Mouse (Mus musculus): ENCODE results near the gene Pdgfa. TPM values are rescaled to one million over a fixed set of nuclear protein-coding genes. Genes with fewer than 3 reads are reported as not detected.

The Pdgfa gene
- polyA plus RNA-seq, 1 experiment = 56.4 TPM

DNA sequence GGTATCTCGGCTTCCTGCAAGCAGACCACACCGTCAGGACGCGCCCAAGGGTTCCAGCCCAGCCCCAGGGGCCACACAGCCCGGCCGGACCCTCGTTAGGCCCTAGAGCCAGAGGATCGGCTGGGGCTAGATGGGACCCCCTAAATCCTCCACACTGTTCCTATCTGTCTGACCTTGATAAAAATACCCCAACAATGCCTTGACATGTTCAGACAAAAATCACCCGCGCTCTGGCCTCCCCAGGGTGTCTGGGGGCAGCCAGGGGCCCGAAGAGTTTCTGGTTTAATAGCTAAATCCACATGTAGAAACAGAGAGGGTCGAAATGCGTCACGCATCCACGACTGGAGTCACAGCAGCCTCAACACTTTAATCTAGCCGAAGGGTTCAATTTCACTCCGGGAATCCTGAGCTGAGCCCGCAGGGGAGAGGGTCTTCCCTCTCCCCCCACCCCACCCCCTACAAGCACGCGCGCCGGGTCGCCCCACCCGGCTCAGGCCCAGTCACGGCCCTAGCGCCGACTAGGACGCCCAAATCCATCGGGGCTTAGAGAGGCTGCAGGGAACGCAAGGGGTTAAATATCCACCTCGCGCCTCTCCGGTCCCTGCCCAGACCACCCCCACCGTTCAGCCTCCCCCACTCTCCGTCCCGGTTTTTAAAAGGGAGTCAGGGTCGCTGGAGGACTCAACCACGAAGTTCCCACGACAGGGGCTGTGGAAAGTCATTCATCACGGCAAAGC lies 3.6 kb downstream of the Pdgfa start:
- Histone ChIP-seq H3K4me3 (ENCODE audit: insufficient read depth, poor library complexity, severe bottlenecking) (peak overlapping the region; percentile 57), H3ac (ENCODE audit: control insufficient read depth, insufficient read length, low read depth) (peak overlapping the region; percentile 43), H3K79me3 (ENCODE audit: low read depth) (peaks cover 51% of the 10 kb centered on the region), H3K36me3 (ENCODE audit: control insufficient read depth, insufficient read depth) (peaks cover 19% of the 10 kb centered on the region), H3K79me2 (ENCODE audit: control insufficient read depth, insufficient read depth) (peaks cover 68% of the 10 kb centered on the region), H3K27me3 (ENCODE audit: control insufficient read depth, insufficient read depth, insufficient read length) (no peaks in the 10 kb centered on the region)
- TF ChIP-seq CEBPB (IDR thresholded peaks at IDR 0.05; ENCODE audit: low read depth) (no peak), CTCF (IDR thresholded peaks at IDR 0.05; ENCODE audit: control insufficient read depth, insufficient read depth, insufficient read length) (no peak), MAX (IDR thresholded peaks at IDR 0.05) (no peak), MYOG (IDR thresholded peaks at IDR 0.05; ENCODE audit: control insufficient read depth, extremely low read depth, insufficient read length) (no peak)

DNA sequence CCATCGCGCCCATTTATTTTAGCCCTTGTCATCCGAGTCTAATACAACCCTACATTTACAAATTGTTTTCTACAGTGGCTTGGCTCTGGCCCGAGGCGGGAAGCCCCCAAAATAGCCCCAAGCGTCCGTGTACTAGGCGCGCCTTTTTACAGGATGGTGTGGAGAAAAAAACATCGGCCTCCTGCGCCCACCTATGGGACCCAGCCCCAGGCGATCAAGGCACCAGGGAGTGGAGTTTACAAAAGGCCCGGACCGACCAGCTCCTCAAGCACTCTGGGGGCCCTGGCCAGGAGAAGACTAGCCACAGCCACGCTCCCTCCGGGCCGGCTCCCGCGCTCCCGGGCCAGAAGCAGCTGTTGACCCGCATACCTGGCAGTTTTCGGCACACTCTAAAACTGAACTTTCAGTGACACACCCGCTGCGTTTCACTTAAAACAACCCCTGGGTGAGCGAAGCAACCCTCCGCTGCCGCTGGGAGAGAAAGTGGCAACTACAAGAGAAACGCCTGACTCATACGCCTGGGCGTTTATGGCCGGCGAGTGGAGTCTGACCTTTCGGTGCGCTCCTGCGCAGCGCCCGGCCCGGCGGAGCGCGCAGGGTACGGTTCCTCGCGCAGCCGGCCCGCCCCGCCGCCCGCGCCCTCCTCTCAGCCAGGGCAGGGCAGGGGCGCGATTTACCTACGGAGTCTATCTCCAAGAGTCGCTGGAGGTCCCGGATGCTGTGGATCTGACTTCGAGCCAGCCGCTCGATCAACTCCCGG lies 4.4 kb downstream of the Pdgfa start:
- H3K27me3 ChIP-seq (ENCODE audit: control insufficient read depth, insufficient read depth, insufficient read length) = no peaks in the 10 kb centered on the region
- H3K4me3 ChIP-seq (ENCODE audit: insufficient read depth, poor library complexity, severe bottlenecking) = peak overlapping the region; percentile 57

DNA sequence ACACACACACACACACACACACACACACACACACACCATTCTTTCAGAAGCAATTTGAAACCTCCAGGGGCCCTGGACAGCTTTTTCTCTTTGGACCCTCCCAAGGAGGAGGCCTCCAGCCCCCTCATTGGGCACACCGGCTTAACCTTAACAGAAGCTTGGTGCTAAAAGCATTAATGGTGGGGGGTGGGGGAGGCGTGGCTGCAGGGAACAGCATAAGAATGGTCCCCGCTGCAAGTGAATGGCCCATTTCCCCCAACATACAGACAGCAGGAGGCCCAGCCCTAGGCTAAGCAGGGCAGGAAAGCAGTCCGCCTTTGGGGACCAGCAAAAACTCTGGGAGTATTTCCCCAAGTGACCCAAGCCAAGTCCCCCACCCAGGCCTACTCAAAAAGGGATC lies 5.4 kb downstream of the Pdgfa start:
- Histone ChIP-seq H3K4me3 (ENCODE audit: insufficient read depth, poor library complexity, severe bottlenecking) (no peak overlapping the region), H3ac (ENCODE audit: control insufficient read depth, insufficient read length, low read depth) (no peak overlapping the region), H3K36me3 (ENCODE audit: control insufficient read depth, insufficient read depth) (peaks cover 37% of the 10 kb centered on the region), H3K27me3 (ENCODE audit: control insufficient read depth, insufficient read depth, insufficient read length) (no peaks in the 10 kb centered on the region), H3K79me3 (ENCODE audit: low read depth) (peaks cover 58% of the 10 kb centered on the region), H3K79me2 (ENCODE audit: control insufficient read depth, insufficient read depth) (peaks cover 83% of the 10 kb centered on the region)
- no peak for TF ChIP-seq CEBPB (IDR thresholded peaks at IDR 0.05; ENCODE audit: low read depth)
- TF ChIP-seq USF1 (IDR thresholded peaks at IDR 0.05; ENCODE audit: low read depth) = no peak
- TF ChIP-seq MAX (IDR thresholded peaks at IDR 0.05) = no peak
- TF ChIP-seq CTCF (IDR thresholded peaks at IDR 0.05; ENCODE audit: control insufficient read depth, insufficient read depth, insufficient read length) = no peak
- TF ChIP-seq FOSL1 (IDR thresholded peaks at IDR 0.05; ENCODE audit: insufficient read depth, low read length, poor library complexity, severe bottlenecking) = no peak
- no peak for TF ChIP-seq MYOD1 (IDR thresholded peaks at IDR 0.05; ENCODE audit: control insufficient read depth, insufficient read length, low read depth)
- no peak for TF ChIP-seq MYOG (IDR thresholded peaks at IDR 0.05; ENCODE audit: control insufficient read depth, extremely low read depth, insufficient read length)

More for the DNA sequence above, 4.4 kb downstream of the Pdgfa start:
- peaks cover 27% of the 10 kb centered on the region for H3K36me3 ChIP-seq (ENCODE audit: control insufficient read depth, insufficient read depth)
- peaks cover 76% of the 10 kb centered on the region for H3K79me2 ChIP-seq (ENCODE audit: control insufficient read depth, insufficient read depth)
- peak overlapping the region; percentile 43 for H3ac ChIP-seq (ENCODE audit: control insufficient read depth, insufficient read length, low read depth)
- no peak for TF ChIP-seq MYOD1 (IDR thresholded peaks at IDR 0.05; ENCODE audit: control insufficient read depth, insufficient read length, low read depth)
- TF ChIP-seq MAX (IDR thresholded peaks at IDR 0.05) = no peak
- TF ChIP-seq CEBPB (IDR thresholded peaks at IDR 0.05; ENCODE audit: low read depth) = no peak
- TF ChIP-seq FOSL1 (IDR thresholded peaks at IDR 0.05; ENCODE audit: insufficient read depth, low read length, poor library complexity, severe bottlenecking) = no peak
- peaks cover 56% of the 10 kb centered on the region for H3K79me3 ChIP-seq (ENCODE audit: low read depth)

DNA sequence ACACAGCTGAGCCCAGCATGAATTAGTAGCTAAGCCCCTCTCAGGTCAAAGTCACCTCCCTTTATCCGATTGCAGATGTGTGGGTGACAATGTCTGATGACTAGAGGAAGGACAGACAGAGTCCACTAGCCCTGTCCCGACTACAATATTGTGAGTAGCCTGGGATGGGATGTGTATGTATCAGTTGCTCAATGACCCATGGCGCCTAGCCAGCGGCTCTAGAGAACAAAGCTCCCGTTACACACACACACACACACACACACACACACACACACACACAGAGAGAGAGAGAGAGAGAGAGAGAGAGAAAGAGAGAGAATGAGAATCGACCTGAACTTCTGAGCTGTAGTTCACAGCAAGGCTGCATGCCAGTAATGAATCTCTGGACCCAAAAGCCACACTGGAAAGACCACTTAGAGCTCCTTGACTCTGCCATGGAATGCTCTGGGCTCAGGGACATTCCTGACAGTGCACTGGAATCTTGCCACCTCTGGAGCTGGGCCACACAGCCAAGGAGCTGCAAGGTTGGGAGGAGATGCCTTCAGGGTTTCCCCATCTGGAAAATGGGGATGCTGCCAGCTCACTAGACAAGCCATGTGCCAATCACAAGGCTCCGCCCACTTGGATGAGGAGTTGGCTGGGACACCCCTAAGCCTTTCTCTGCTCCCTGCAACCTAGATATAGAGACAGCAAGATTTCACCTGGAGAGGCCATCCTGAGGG lies 6.3 kb downstream of the Pdgfa start:
- Histone ChIP-seq H3K27me3 (ENCODE audit: control insufficient read depth, insufficient read depth, insufficient read length) (no peaks in the 10 kb centered on the region), H3ac (ENCODE audit: control insufficient read depth, insufficient read length, low read depth) (no peak overlapping the region)

DNA sequence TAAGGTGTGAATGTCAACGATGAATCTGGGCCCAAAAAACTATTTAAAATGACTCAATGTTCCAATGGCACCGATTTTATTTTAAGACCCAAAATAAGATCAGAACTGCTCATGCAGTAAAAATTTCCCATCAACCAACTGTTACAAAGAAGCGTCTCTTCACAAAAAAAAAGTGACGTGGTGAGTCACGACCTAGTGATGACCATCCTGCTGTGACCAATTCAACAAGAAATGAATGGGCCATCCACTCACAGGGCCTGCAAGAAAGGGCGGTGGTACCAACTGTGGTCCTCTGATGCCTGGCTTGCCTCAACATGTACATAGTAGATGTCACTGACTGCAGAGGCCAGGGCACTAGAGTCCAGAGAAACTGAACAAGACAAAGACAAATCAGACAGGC lies 7.6 kb downstream of the Pdgfa start:
- H3K79me2 ChIP-seq (ENCODE audit: control insufficient read depth, insufficient read depth) = peaks cover 82% of the 10 kb centered on the region
- no peak overlapping the region for H3ac ChIP-seq (ENCODE audit: control insufficient read depth, insufficient read length, low read depth)
- H3K4me3 ChIP-seq (ENCODE audit: insufficient read depth, poor library complexity, severe bottlenecking) = no peak overlapping the region
- peaks cover 58% of the 10 kb centered on the region for H3K79me3 ChIP-seq (ENCODE audit: low read depth)
- TF ChIP-seq MYOD1 (IDR thresholded peaks at IDR 0.05; ENCODE audit: control insufficient read depth, insufficient read length, low read depth) = no peak
- TF ChIP-seq FOSL1 (IDR thresholded peaks at IDR 0.05; ENCODE audit: insufficient read depth, low read length, poor library complexity, severe bottlenecking) = peak; percentile 29
- no peaks in the 10 kb centered on the region for H3K27me3 ChIP-seq (ENCODE audit: control insufficient read depth, insufficient read depth, insufficient read length)
- H3K36me3 ChIP-seq (ENCODE audit: control insufficient read depth, insufficient read depth) = peaks cover 57% of the 10 kb centered on the region

More for the DNA sequence above, 6.3 kb downstream of the Pdgfa start:
- no peak for TF ChIP-seq CEBPB (IDR thresholded peaks at IDR 0.05; ENCODE audit: low read depth)
- TF ChIP-seq MYOD1 (IDR thresholded peaks at IDR 0.05; ENCODE audit: control insufficient read depth, insufficient read length, low read depth) = no peak
- peaks cover 58% of the 10 kb centered on the region for H3K79me3 ChIP-seq (ENCODE audit: low read depth)
- peaks cover 76% of the 10 kb centered on the region for H3K79me2 ChIP-seq (ENCODE audit: control insufficient read depth, insufficient read depth)
- no peak overlapping the region for H3K4me3 ChIP-seq (ENCODE audit: insufficient read depth, poor library complexity, severe bottlenecking)
- peaks cover 46% of the 10 kb centered on the region for H3K36me3 ChIP-seq (ENCODE audit: control insufficient read depth, insufficient read depth)

DNA sequence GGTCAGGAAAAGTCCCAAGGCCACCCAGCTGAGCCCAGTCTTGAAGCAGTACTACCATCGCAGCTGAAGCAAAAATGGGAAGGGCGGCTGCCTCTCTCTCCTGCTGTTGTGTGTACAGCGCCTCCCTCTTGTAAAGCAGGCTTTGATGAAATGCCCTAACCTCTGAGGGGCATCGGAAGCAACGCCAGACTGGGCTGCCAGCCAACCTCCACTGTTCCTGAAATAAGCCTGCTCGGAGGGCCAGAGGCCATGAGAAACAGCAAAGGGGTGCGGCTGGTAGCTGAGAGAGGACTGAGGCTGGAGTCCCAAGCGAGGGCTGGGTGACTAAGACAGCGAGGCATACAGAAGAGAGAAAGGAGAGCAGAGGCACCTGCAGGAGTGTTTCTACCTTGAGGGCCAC lies 8.4 kb downstream of the Pdgfa start:
- TF ChIP-seq MYOG (IDR thresholded peaks at IDR 0.05; ENCODE audit: control insufficient read depth, extremely low read depth, insufficient read length) (no peak), CEBPB (IDR thresholded peaks at IDR 0.05; ENCODE audit: low read depth) (no peak), USF1 (IDR thresholded peaks at IDR 0.05; ENCODE audit: low read depth) (no peak), MYOD1 (IDR thresholded peaks at IDR 0.05; ENCODE audit: control insufficient read depth, insufficient read length, low read depth) (no peak), FOSL1 (IDR thresholded peaks at IDR 0.05; ENCODE audit: insufficient read depth, low read length, poor library complexity, severe bottlenecking) (no peak), CTCF (IDR thresholded peaks at IDR 0.05; ENCODE audit: control insufficient read depth, insufficient read depth, insufficient read length) (no peak), MAX (IDR thresholded peaks at IDR 0.05) (no peak)
- peaks cover 54% of the 10 kb centered on the region for H3K79me3 ChIP-seq (ENCODE audit: low read depth)
- H3K27me3 ChIP-seq (ENCODE audit: control insufficient read depth, insufficient read depth, insufficient read length) = no peaks in the 10 kb centered on the region
- H3K4me3 ChIP-seq (ENCODE audit: insufficient read depth, poor library complexity, severe bottlenecking) = no peak overlapping the region
- peak overlapping the region; percentile 7 for H3ac ChIP-seq (ENCODE audit: control insufficient read depth, insufficient read length, low read depth)
- H3K36me3 ChIP-seq (ENCODE audit: control insufficient read depth, insufficient read depth) = peaks cover 62% of the 10 kb centered on the region
- H3K79me2 ChIP-seq (ENCODE audit: control insufficient read depth, insufficient read depth) = peaks cover 82% of the 10 kb centered on the region

Data from C2C12 (cell line).